Mouse (Mus musculus) inflammation-experienced regulatory T-cells (primary cell): Measurements from ENCODE around the gene Zfp597. TPM values are rescaled to one million over a fixed set of nuclear protein-coding genes. Genes with fewer than 3 reads are reported as not detected.

Source experiments
- polyA plus RNA-seq, 2 experiments: library from polyadenylated mRNA; unstranded; fragments of 100-300 nt; shearing (Covaris generic); gene quantifications; one replicate each; pipeline ENCODE4 v1.2.1; 2017

Zfp597 gene
- polyA plus RNA-seq: 10 to 100 TPM in 1 of 2 experiments, 1 to 10 TPM in 1; 8.5 to 14.6 TPM

DNA sequence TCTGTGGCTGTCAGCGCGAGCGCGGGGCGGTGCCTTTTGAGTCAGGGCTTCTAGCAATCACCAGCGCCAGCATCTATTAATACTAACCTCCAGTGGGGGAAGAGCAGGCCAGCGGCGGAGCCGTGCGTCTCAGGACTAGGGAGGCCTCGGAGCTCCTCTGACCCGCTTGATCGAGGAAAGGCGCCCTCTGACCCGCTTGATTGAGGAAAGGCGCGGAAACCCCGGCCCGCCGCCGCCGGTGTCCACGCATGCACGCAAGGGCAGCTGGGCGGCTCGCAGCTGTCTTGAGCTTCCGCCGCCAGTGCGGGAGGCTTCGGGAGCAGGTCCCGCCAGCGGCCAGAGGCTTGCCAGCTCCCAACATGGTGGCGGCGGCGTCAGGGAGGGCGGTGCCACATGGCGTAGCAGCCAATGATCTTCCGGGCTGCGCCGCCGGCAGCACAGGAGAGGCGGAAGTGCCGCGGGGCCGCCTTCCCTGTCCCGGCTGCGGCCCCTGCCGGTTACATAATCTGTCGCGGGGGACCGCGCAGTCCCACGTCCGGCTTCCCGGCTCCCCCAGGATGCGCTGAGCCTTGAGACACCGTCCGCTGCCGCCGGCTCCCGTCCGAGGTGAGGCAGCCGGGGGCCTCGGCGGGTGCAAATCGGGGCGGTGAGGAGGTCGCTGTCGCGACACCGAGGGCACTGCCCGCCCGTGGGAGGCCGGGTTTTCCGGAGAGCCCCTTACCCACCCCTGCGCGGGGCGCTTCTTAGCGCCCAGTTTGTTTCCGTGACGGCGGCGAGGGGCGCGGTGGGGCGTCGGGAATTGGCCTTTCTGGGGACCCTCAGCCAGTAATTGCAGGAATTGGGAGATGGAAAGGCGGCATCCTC lies at the start of gene Zfp597, which contains the start of gene Gm20695:
TSS of gene Zfp597 (minus strand) at position 361 of the 864 bp plus-strand sequence.
TSS of gene Gm20695 (plus strand) at position 448 of the 864 bp plus-strand sequence.

GRCm38 (mm10) chr16:3908537-3909111 lies 24.3 kb upstream of the Zfp597 start, which contains the start of the genes 1700037C18Rik and Cluap1:
TSS of gene 1700037C18Rik (minus strand) at chr16:3908689.
TSS of gene Cluap1 (plus strand) at chr16:3908801.

DNA sequence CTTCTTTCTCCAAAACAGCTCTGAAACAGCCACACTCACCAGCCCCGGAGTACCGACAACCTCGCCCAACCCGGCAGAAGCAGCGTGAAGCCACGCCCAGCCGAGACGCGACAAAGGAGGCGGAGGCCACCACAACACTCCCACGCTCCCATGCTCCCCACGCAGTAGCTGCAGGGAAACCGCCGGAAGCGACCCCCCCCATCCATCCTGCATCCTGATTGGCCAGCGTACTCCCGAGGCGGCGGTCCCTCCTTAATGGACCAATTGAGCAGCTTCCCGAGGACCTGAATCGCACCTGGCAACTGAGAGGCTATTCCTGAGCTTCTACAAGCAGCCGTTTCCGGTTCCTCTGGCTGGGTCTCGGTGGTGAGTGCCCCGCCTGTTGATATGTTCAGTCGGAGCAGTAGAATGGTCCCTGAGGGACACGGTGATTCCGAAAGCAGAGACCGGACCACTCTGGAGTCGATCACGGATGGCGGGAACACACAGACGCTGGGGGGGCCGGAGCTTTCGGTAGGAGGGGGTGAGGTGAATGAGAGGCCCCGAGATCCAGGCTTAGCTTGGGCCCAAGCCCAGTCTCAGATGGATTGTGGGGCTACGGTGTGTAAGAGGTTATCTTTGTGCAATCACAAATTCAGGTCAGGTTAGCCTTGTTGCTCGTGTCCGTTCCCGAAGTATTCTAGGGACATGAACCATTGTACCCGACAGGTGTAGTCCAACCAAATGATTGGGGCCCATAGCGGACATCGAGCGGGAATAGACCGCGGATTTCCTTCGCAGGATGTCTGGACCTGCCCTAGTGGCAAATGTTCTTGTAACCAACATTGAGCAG lies 11.9 kb downstream of the Zfp597 start, which contains the start of gene Naa60:
TSS of gene Naa60 (plus strand) at position 160 of the 832 bp plus-strand sequence.

GRCm38 (mm10) chr16:3846711-3847518 lies 37.4 kb downstream of the Zfp597 start, which contains the start of gene Zfp174:
TSS of gene Zfp174 (plus strand) at chr16:3847268.

DNA sequence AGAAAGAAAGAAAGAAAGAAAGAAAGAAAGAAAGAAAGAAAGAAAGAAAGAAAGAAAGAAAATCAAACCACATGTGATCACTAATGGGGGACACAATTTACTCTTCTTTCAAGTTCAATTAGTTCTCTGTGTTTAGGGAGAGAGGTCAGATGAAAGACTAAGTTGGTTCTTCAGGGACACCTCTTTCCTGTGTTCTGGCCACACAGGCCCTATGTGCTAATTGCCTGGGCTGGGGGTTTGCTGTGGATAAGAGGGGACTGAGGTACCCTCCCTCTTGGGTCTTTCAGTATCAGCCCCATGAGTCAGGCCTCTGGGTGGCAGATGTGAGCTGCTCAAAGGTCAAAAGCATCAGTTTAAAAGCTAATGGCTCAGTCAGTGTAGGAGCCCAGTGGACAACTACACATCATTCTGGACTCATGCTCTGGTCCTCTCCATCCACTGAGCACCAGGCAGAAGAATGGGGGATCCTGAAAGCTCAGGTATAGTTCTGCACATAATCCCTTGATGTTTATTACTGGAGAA lies 53.7 kb downstream of the Zfp597 start, which contains the start of gene Olfr15:
TSS of gene Olfr15 (plus strand) at position 291 of the 522 bp plus-strand sequence.

Other genes starting within 250 kb of the Zfp597 start
- gene Mefv, start 166.5 kb downstream of the Zfp597 start, polyA plus RNA-seq: under 1 TPM; 0.12 to 0.71 TPM
- gene Zfp263, start 140.5 kb downstream of the Zfp597 start, polyA plus RNA-seq: 10 to 100 TPM; 63.8 to 78.0 TPM
- 1 to 10 TPM in 1 of 2 experiments, under 1 TPM in 1; 0.48 to 1.2 TPM for gene Olfr15, start 53.7 kb downstream of the Zfp597 start, polyA plus RNA-seq
- gene Zfp174, start 37.3 kb downstream of the Zfp597 start, polyA plus RNA-seq: 1 to 10 TPM in 1 of 2 experiments, under 1 TPM in 1; 0.34 to 1.2 TPM
- 100 to 1,000 TPM; 117 to 122 TPM for gene Naa60, start 12.2 kb downstream of the Zfp597 start, polyA plus RNA-seq
- gene Gm20695, start 87 bp upstream of the Zfp597 start, polyA plus RNA-seq: 1 to 10 TPM in 1 of 2 experiments, not detected in 1; 2.0 TPM
- 10 to 100 TPM in 1 of 2 experiments, 1 to 10 TPM in 1; 8.3 to 13.1 TPM for gene 1700037C18Rik, start 24.1 kb upstream of the Zfp597 start, polyA plus RNA-seq
- gene Cluap1, start 24.2 kb upstream of the Zfp597 start, polyA plus RNA-seq: 10 to 100 TPM; 28.0 to 28.1 TPM
- gene Nlrc3, start 92.1 kb upstream of the Zfp597 start, polyA plus RNA-seq: 10 to 100 TPM; 56.1 to 69.9 TPM
- 10 to 100 TPM; 29.2 to 35.4 TPM for gene Slx4, start 119.2 kb upstream of the Zfp597 start, polyA plus RNA-seq
- gene Dnase1, start 152.4 kb upstream of the Zfp597 start, polyA plus RNA-seq: 1,000 to 10,000 TPM in 1 of 2 experiments, 10 to 100 TPM in 1; 10.3 to 1,075 TPM
- gene Trap1, start 193.3 kb upstream of the Zfp597 start, polyA plus RNA-seq: 10 to 100 TPM; 65.0 to 68.7 TPM